Mouse (Mus musculus) midbrain, embryonic 13.5 days (tissue): ENCODE results near the gene St3gal2. TPM values are rescaled to one million over a fixed set of nuclear protein-coding genes. Genes with fewer than 3 reads are reported as not detected.

ENCODE experiments used
- ATAC-seq: fragments of 200-750 bp; cut with Nextera tagmentation; 2 replicates; pipeline ENCODE4 v1.8.0; 2017; ENCODE audit warnings: mild to moderate bottlenecking, moderate TSS enrichment, moderate library complexity
- H3K27ac ChIP-seq: fragments of 300-500 bp; sonication (generic); 2 replicates; pipeline ENCODE4 v1.5.1; 2015; ENCODE audit warnings: inconsistent platforms, mild to moderate bottlenecking, moderate library complexity
- H3K27me3 ChIP-seq: fragments of 300-500 bp; sonication (generic); 2 replicates; pipeline ENCODE4 v1.6.1; 2015; ENCODE audit warnings: mild to moderate bottlenecking, inconsistent platforms
- H3K36me3 ChIP-seq: fragments of 300-500 bp; sonication (generic); 2 replicates; pipeline ENCODE4 v1.6.1; 2015; ENCODE audit warnings: mild to moderate bottlenecking, inconsistent platforms
- H3K4me1 ChIP-seq: fragments of 300-500 bp; sonication (generic); replicated peaks from 2 replicates; pipeline ENCODE4 v1.6.1; 2015; ENCODE audit warnings: inconsistent platforms
- H3K4me2 ChIP-seq: fragments of 300-500 bp; sonication (generic); replicated peaks from 2 replicates; pipeline ENCODE4 v1.6.1; 2015; ENCODE audit warnings: moderate library complexity, mild to moderate bottlenecking, inconsistent platforms
- H3K4me3 ChIP-seq: fragments of 300-500 bp; sonication (generic); replicated peaks from 2 replicates; pipeline ENCODE4 v1.5.1; 2015; ENCODE audit warnings: mild to moderate bottlenecking, inconsistent platforms
- H3K9ac ChIP-seq: fragments of 300-500 bp; sonication (generic); replicated peaks from 2 replicates; pipeline ENCODE4 v1.6.1; 2015; ENCODE audit warnings: mild to moderate bottlenecking, inconsistent platforms
- H3K9me3 ChIP-seq: fragments of 300-500 bp; sonication (generic); 2 replicates; pipeline ENCODE4 v1.6.1; 2016; ENCODE audit warnings: mild to moderate bottlenecking, inconsistent platforms
- WGBS: fragments of 180-500 bp; shearing (Covaris S2); methylation state at CpG from one replicate; pipeline ENCODE4 v1.1.7; 2015; 5-methylcytosine and 5-hydroxymethylcytosine counted together
- polyA plus RNA-seq: library from polyadenylated mRNA; unstranded; fragments of >200 nt; fragmentation: Nextera tagmentation; extraction: Ambion mirVana; gene quantifications from 2 replicates; pipeline ENCODE4 v1.2.1, GENCODE M21; 2015

St3gal2 gene
- polyA plus RNA-seq, 1 experiment from 2014 or later, result 22.9 TPM

GRCm38 (mm10) chr8:110932444-110932843 is 12.7 kb downstream of the St3gal2 start:
- no peak for ATAC-seq
- Histone ChIP-seq H3K27ac (no peak overlapping the region), H3K9me3 (no peaks in the 10 kb centered on the region), H3K4me1 (peaks cover 2% of the 10 kb centered on the region), H3K27me3 (no peaks in the 10 kb centered on the region), H3K36me3 (peaks cover 12% of the 10 kb centered on the region), H3K9ac (no peak overlapping the region), H3K4me3 (no peak overlapping the region), H3K4me2 (no peak overlapping the region)
- WGBS, result 93% methylated on average over 3 of the region's 3 CpGs

- WGBS, result 91% methylated on average over 2 of the region's 2 CpGs
- H3K36me3 ChIP-seq, result peaks cover 12% of the 10 kb centered on the region
- no peaks in the 10 kb centered on the region for H3K27me3 ChIP-seq
Observed at GRCm38 (mm10) chr8:110933272-110933671, 13.6 kb downstream of the St3gal2 start.

DNA sequence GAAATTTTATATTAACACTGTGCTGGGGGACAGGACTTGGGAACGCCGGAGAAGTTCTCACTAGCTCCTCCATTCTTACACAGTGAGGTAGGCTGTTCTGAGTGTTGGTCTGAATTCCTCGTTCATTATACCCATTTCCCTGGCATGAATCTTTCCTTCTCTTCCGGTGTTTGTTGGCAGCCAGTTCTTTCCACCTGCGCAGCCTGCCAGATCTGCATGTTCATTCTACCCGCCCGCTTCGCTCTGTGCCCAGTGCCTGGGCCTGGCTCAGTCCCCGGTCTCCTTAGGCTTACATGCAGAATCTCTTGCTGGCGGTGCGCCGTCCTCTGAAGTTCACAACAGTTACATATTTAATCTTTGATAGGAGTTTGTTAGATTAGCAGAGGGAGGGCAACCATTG is 16.5 kb downstream of the St3gal2 start:
- no peaks in the 10 kb centered on the region for H3K4me1 ChIP-seq
- H3K9ac ChIP-seq, result no peak overlapping the region
- no peak for ATAC-seq
- H3K27ac ChIP-seq, result no peak overlapping the region
- H3K4me2 ChIP-seq, result no peak overlapping the region
- H3K9me3 ChIP-seq, result no peaks in the 10 kb centered on the region
- H3K27me3 ChIP-seq, result no peaks in the 10 kb centered on the region
- 0 out of 2 replicates have a peak, but pooled peaks cover 6% of the 10 kb centered on the region for H3K36me3 ChIP-seq
- H3K4me3 ChIP-seq, result no peak overlapping the region
- WGBS, result 97% methylated on average over 12 of the region's 12 CpGs

More at GRCm38 (mm10) chr8:110933272-110933671, 13.6 kb downstream of the St3gal2 start:
- H3K4me3 ChIP-seq, result no peak overlapping the region
- H3K4me1 ChIP-seq, result peaks cover 2% of the 10 kb centered on the region; the same call in 1 of the 2 replicates
- no peak overlapping the region for H3K4me2 ChIP-seq
- H3K9ac ChIP-seq, result no peak overlapping the region
- H3K9me3 ChIP-seq, result no peaks in the 10 kb centered on the region
- no peak for ATAC-seq
- no peak overlapping the region for H3K27ac ChIP-seq

DNA sequence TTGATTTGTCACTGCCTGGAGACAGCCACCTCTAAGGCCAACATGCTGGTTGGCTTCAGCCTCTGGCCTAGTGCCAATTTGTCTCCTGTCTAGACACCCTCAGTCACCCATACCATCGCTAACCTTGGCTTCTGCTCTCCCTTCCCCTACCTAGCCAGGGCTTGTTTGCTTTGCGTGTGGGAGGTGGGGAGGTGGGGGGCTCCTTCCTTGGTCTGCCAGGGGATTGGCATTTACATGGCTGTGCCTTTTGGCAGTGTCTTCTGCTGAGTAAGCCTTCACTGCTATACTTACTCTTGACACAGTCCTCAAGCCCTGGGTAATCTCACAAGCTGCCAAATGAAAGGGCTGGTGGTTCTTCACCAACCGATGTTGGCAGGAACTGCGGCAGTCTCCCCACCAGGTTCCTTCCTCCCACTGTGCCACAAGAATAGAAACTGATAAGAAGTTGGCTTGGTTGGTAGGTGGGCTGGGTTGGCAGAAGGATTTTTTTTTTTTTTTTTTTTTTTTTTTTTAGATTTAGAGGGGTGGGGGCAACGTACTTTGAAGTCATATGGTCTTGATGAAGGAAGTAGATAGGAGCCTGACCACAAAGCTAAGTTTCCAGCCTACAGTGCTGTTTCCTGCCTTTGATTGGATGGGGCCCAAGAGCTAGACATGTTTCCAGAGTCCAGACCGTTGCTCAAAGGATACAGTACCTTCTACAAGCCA is 19.3 kb downstream of the St3gal2 start:
- no peak for ATAC-seq
- H3K9me3 ChIP-seq, result no peaks in the 10 kb centered on the region
- H3K9ac ChIP-seq, result no peak overlapping the region
- no peaks in the 10 kb centered on the region for H3K4me1 ChIP-seq
- H3K27me3 ChIP-seq, result no peaks in the 10 kb centered on the region
- H3K4me2 ChIP-seq, result no peak overlapping the region
- no peak overlapping the region for H3K27ac ChIP-seq
- 0 out of 2 replicates have a peak, but pooled peaks cover 10% of the 10 kb centered on the region for H3K36me3 ChIP-seq
- 81% methylated on average over 6 of the region's 6 CpGs for WGBS
- no peak overlapping the region for H3K4me3 ChIP-seq

DNA sequence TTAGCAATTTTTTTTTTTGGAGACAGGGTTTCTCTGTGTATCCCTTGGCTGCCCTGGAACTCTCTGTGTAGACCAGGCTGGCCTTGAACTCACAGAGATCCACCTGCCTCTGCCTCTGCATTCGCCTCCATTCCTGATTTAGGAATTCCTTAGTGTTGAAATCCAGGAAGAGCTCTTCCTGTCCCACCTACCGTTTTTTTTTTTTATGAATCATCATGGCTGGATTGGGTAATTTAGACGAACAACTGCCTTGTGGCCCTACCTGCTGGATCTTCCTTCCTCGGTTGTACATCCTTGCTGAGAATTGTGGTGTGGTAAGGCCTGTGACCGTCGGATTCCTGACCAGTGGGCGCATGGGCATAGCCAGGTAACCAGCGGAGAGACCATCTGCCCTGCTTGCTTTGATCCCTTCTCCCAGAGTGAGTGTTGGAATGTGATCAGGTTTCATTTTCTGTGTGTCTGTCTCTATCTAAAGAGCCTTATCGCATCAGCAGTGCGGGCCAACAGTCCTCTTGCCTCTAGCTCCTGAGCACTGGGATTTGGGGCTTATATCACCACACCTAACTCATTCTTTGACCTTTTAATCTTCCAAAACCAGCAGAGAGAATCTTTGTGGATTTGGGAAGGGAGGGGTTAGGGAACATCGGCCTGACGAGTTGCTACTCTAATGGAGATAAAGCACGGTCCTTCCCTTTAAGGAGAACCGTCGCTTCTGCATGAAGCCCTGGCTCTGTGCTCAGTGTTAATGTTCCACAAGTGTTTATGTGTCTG is 21.1 kb downstream of the St3gal2 start:
- H3K9me3 ChIP-seq, result no peaks in the 10 kb centered on the region
- 0 out of 2 replicates have a peak, but pooled peaks cover 10% of the 10 kb centered on the region for H3K36me3 ChIP-seq
- H3K27me3 ChIP-seq, result no peaks in the 10 kb centered on the region
- ATAC-seq, result no peak
- H3K4me3 ChIP-seq, result no peak overlapping the region
- WGBS, result 90% methylated on average over 15 of the region's 15 CpGs
- H3K9ac ChIP-seq, result no peak overlapping the region; the same call in 1 of the 2 replicates
- H3K4me2 ChIP-seq, result no peak overlapping the region
- H3K4me1 ChIP-seq, result no peaks in the 10 kb centered on the region
- H3K27ac ChIP-seq, result no peak overlapping the region

GRCm38 (mm10) chr8:110941453-110941948 is 21.8 kb downstream of the St3gal2 start:
- 48% methylated on average over 10 of the region's 10 CpGs for WGBS

DNA sequence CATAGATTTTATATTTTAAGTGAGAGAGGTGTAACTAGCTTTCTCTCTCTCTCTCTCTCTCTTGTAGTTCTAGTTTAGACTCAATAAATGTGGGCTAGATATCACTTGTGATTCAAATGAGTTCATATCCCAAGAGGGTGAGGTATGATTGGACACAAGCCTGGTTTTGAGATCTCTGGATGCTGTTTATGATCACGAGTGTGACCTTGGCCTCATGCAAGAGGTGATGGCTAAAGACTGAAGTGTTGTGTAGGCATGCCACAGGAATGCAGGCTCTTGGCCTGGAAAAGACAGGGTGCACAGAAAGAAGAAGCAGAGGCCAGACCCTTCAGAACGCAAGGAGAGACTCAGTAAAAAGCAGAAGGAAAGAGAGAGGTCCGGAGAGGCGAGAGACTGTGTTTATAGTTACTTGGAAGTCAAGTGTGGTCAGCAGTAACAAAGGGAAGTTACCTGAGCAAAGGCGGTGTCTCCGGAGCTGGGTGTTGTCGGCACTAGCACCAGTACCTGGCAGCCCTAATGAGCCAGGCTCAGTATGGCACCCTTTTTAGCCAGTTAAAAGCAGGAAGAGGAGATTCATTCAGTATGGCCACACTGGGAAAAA is 24.7 kb downstream of the St3gal2 start:
- H3K27me3 ChIP-seq, result no peaks in the 10 kb centered on the region
- ATAC-seq, result no peak
- 90% methylated on average over 7 of the region's 7 CpGs for WGBS

More at GRCm38 (mm10) chr8:110941453-110941948, 21.8 kb downstream of the St3gal2 start:
- no peak overlapping the region for H3K27ac ChIP-seq
- no peak overlapping the region for H3K4me2 ChIP-seq
- H3K4me1 ChIP-seq, result no peaks in the 10 kb centered on the region
- H3K27me3 ChIP-seq, result no peaks in the 10 kb centered on the region
- no peaks in the 10 kb centered on the region for H3K9me3 ChIP-seq
- no peak for ATAC-seq
- no peak overlapping the region; the same call in 1 of the 2 replicates for H3K9ac ChIP-seq
- H3K4me3 ChIP-seq, result no peak overlapping the region
- H3K36me3 ChIP-seq, result 0 out of 2 replicates have a peak, but pooled peaks cover 10% of the 10 kb centered on the region

GRCm38 (mm10) chr8:110945716-110946115 is 26.0 kb downstream of the St3gal2 start:
- 89% methylated on average over 4 of the region's 4 CpGs for WGBS

More for the DNA sequence above, 24.7 kb downstream of the St3gal2 start:
- Histone ChIP-seq H3K4me2 (no peak overlapping the region), H3K9ac (no peak overlapping the region), H3K4me1 (no peaks in the 10 kb centered on the region), H3K9me3 (no peaks in the 10 kb centered on the region), H3K36me3 (0 out of 2 replicates have a peak, but pooled peaks cover 10% of the 10 kb centered on the region), H3K27ac (no peak overlapping the region), H3K4me3 (no peak overlapping the region)

GRCm38 (mm10) chr8:110950065-110950484 is 30.4 kb downstream of the St3gal2 start:
- H3K4me2 ChIP-seq, result peak overlapping the region; percentile 21
- H3K27ac ChIP-seq, result peak overlapping the region; percentile 51; the same call in 1 of the 2 replicates
- 0 out of 2 replicates have a peak, but pooled peaks cover 5% of the 10 kb centered on the region for H3K36me3 ChIP-seq
- 71% methylated on average over 17 of the region's 17 CpGs for WGBS
- H3K9ac ChIP-seq, result no peak overlapping the region
- H3K9me3 ChIP-seq, result no peaks in the 10 kb centered on the region
- peak; percentile 63 for ATAC-seq
- H3K4me3 ChIP-seq, result no peak overlapping the region; the same call in 1 of the 2 replicates
- H3K27me3 ChIP-seq, result no peaks in the 10 kb centered on the region
- 0 out of 2 replicates have a peak, but pooled peaks cover 4% of the 10 kb centered on the region for H3K4me1 ChIP-seq

More at GRCm38 (mm10) chr8:110945716-110946115, 26.0 kb downstream of the St3gal2 start:
- 0 out of 2 replicates have a peak, but pooled peaks cover 4% of the 10 kb centered on the region for H3K4me1 ChIP-seq
- no peak overlapping the region for H3K27ac ChIP-seq
- H3K4me2 ChIP-seq, result no peak overlapping the region
- no peak for ATAC-seq
- H3K4me3 ChIP-seq, result no peak overlapping the region
- no peak overlapping the region for H3K9ac ChIP-seq
- 0 out of 2 replicates have a peak, but pooled peaks cover 9% of the 10 kb centered on the region for H3K36me3 ChIP-seq
- H3K9me3 ChIP-seq, result no peaks in the 10 kb centered on the region
- H3K27me3 ChIP-seq, result no peaks in the 10 kb centered on the region

DNA sequence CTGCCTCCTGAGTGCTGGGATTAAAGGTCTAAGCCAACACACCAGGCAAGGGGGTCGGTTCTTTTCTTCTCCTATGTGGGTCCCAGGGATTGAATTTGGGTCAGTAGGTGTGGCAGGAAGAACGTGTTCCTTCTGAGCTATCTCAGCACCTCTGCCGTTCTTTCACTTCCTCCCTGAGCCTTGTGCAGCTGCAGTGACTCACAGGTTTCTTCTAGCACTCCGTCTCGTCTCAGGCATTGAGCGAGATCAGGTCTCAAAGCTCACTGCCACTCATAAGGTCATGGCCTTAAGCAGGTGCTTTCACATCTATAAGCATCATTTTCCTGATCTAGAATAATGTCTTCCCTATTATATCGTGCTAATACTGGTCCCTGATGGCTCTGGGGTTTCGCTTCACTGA is 35.1 kb downstream of the St3gal2 start:
- Histone ChIP-seq H3K4me2 (no peak overlapping the region), H3K9ac (no peak overlapping the region)
- 85% methylated on average over 8 of the region's 8 CpGs for WGBS

DNA sequence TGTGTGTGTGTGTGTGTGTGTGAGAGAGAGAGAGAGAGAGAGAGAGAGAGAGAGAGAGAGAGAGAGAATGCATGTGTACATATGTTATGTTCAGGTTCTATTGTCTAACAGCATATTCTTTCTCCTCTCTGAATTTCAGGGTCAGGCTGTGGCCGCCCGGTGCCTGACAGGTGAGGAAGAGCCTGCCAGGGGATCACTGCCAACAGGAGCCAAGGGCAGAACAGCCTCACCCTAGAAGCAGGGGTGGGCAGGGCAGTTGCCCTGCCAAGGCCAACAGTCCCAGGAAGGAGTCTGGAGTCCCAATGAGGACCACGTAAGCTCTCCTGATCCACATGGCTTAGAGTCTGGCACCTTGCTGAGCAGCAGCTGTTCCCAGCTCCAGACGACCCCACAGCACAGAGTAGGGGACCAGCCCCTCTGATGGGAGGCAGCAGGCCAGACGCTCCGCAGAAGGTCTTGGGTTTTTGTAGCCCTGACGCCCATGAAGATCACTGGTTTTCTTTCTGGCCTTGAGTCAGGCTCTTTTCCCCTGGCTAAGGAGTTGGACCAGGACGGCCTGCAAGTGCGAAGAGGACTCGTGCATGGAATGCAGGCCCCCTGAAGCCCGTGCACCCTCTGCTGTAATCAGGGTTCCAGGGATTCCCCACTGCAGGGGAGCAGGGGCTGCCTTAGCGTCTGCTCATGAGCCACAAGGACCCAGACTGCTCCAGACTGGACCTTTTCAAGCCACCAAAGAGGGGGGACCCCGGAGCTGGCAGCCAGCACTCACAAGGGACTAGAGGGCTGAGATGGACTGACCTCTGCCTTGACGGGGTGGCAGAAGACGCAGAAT is 37.1 kb downstream of the St3gal2 start:
- H3K27ac ChIP-seq, result 0 out of 2 replicates have a peak overlapping the region, but pooled peaks have one; percentile 19
- 90% methylated on average over 15 of the region's 15 CpGs for WGBS
- no peak for ATAC-seq

More for the DNA sequence above, 35.1 kb downstream of the St3gal2 start:
- Histone ChIP-seq H3K27ac (no peak overlapping the region), H3K27me3 (no peaks in the 10 kb centered on the region), H3K4me3 (no peak overlapping the region), H3K9me3 (no peaks in the 10 kb centered on the region), H3K36me3 (peaks cover 36% of the 10 kb centered on the region), H3K4me1 (peaks cover 14% of the 10 kb centered on the region; the same call in 1 of the 2 replicates)
- ATAC-seq, result no peak

More for the DNA sequence above, 37.1 kb downstream of the St3gal2 start:
- peak overlapping the region; percentile 28; the same call in 1 of the 2 replicates for H3K9ac ChIP-seq
- H3K36me3 ChIP-seq, result peaks cover 43% of the 10 kb centered on the region
- no peaks in the 10 kb centered on the region for H3K27me3 ChIP-seq
- H3K4me3 ChIP-seq, result no peak overlapping the region
- no peak overlapping the region for H3K4me2 ChIP-seq
- H3K4me1 ChIP-seq, result peaks cover 10% of the 10 kb centered on the region; the same call in 1 of the 2 replicates
- no peaks in the 10 kb centered on the region for H3K9me3 ChIP-seq
